Mouse (Mus musculus) hindbrain, embryonic 12.5 days (tissue): ENCODE measurements at regions not wholly inside any gene's neighbourhood (a gene's known extent, or its start where the extent isn't known, plus 50 kb on each side); places are given as distances from the start of the nearest gene placed in this dataset.

ENCODE experiments used
- ATAC-seq: fragments of 200-750 bp; cut with Nextera tagmentation; 2 replicates; pipeline ENCODE4 v1.8.0; 2017; ENCODE audit warnings: moderate TSS enrichment; ENCODE audit not compliant: low FRiP score
- H3K27ac ChIP-seq: fragments of 300-500 bp; sonication (generic); 2 replicates; pipeline ENCODE4 v1.5.1; 2016; ENCODE audit warnings: mild to moderate bottlenecking
- H3K27me3 ChIP-seq: fragments of 300-500 bp; sonication (generic); 2 replicates; pipeline ENCODE4 v1.6.1; 2016; ENCODE audit warnings: mild to moderate bottlenecking
- H3K36me3 ChIP-seq: fragments of 300-500 bp; sonication (generic); 2 replicates; pipeline ENCODE4 v1.6.1; 2016; ENCODE audit warnings: mild to moderate bottlenecking
- H3K4me1 ChIP-seq: fragments of 300-500 bp; sonication (generic); 2 replicates; pipeline ENCODE4 v1.6.1; 2016
- H3K4me2 ChIP-seq: fragments of 300-500 bp; sonication (generic); replicated peaks from 2 replicates; pipeline ENCODE4 v1.6.1; 2016; ENCODE audit warnings: mild to moderate bottlenecking
- H3K4me3 ChIP-seq: fragments of 300-500 bp; sonication (generic); 2 replicates; pipeline ENCODE4 v1.5.1; 2016; ENCODE audit warnings: mild to moderate bottlenecking
- H3K9ac ChIP-seq: fragments of 300-500 bp; sonication (generic); 2 replicates; pipeline ENCODE4 v1.6.1; 2016; ENCODE audit warnings: mild to moderate bottlenecking, moderate library complexity
- H3K9me3 ChIP-seq: fragments of 300-500 bp; sonication (generic); replicated peaks from 2 replicates; pipeline ENCODE4 v1.6.1; 2016; ENCODE audit warnings: mild to moderate bottlenecking
- WGBS: fragments of 180-500 bp; shearing (Covaris S2); methylation state at CpG from one replicate; pipeline ENCODE4 v1.1.7; 2016; 5-methylcytosine and 5-hydroxymethylcytosine counted together

DNA sequence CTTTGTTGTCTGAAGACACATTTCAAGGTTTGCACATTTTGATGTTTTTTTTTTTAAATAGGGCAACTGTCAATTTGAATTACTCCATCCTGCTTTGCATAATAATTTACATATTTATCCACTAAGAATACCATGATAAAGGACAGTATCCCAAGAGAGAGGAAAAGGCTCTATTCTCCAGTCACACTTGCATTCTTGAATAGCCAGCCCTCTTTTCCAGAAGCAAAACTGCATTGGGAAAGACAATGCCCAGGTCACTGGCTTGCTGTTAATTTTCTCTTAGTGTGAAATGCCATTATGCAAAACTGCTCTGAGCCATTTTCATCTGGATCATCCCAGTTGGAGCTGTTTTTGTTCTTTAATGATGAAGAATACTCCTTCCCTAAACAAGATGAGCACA is 234.7 kb downstream of the Rnd3 start:
- H3K27ac ChIP-seq: peak overlapping the region; percentile 49
- no peak overlapping the region for H3K4me3 ChIP-seq
- H3K36me3 ChIP-seq: no peaks in the 10 kb centered on the region
- no peaks in the 10 kb centered on the region for H3K27me3 ChIP-seq
- ATAC-seq: no peak
- peaks cover 23% of the 10 kb centered on the region for H3K4me1 ChIP-seq
- no peak overlapping the region for H3K4me2 ChIP-seq
- H3K9ac ChIP-seq: no peak overlapping the region
- no peaks in the 10 kb centered on the region for H3K9me3 ChIP-seq

- 82% methylated on average over 3 of the region's 3 CpGs for WGBS
- no peaks in the 10 kb centered on the region for H3K27me3 ChIP-seq
- no peaks in the 10 kb centered on the region for H3K36me3 ChIP-seq
- H3K9me3 ChIP-seq: no peaks in the 10 kb centered on the region
- H3K4me3 ChIP-seq: no peak overlapping the region
- no peak overlapping the region for H3K4me2 ChIP-seq
- no peak overlapping the region for H3K27ac ChIP-seq
- H3K9ac ChIP-seq: no peak overlapping the region
- ATAC-seq: no peak
- H3K4me1 ChIP-seq: peaks cover 5% of the 10 kb centered on the region
Measured at GRCm38 (mm10) chr2:50908762-50909161, 240.1 kb downstream of the Rnd3 start.

DNA sequence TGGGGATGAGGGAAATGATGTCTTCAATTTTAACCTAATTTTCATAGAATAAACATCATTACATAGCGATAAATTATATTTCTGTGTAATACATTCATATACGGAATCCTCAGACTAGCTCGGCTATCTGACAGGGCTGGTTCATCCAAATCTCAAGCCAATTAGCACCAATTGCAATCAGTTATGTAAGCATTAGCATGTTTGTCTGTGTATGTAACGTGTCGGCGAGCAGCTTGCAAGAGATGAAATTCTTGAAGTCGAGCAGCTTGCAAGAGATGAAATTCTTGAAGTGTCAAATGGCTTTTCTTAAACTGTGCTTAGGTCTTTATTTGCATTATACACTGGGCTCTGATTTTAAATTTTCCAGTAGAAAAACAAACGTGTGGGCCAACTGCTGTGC is 246.2 kb downstream of the Rnd3 start:
- H3K4me2 ChIP-seq: no peak overlapping the region
- no peak overlapping the region for H3K27ac ChIP-seq

DNA sequence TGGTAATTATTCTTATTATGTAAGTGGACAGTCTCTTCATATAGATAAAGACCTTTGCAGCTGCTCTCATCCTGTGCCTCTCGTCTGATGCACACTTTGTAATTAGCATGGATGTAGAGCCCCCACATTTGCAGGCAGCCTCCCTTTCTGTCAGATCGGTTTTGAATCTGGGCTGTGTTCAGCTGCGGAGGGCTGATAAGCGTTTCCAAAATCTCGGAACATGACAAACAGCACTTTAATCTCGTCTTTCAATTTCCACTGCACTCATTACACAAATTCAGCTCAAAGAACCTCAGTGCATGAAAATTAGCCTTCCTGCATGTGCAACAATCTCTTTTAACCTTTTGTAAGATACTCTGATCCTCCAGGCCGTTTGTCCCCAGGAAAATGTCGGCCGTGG is 246.7 kb downstream of the Rnd3 start:
- Histone ChIP-seq H3K4me2 (no peak overlapping the region), H3K9me3 (no peaks in the 10 kb centered on the region), H3K27me3 (no peaks in the 10 kb centered on the region), H3K27ac (no peak overlapping the region), H3K4me3 (no peak overlapping the region), H3K4me1 (peaks cover 16% of the 10 kb centered on the region), H3K36me3 (no peaks in the 10 kb centered on the region), H3K9ac (no peak overlapping the region)
- peak; percentile 60; the same call in 1 of the 2 replicates for ATAC-seq
- WGBS: 49% methylated on average over 9 of the region's 9 CpGs

More for the DNA sequence above, 246.2 kb downstream of the Rnd3 start:
- Histone ChIP-seq H3K4me3 (no peak overlapping the region), H3K9me3 (no peaks in the 10 kb centered on the region), H3K9ac (no peak overlapping the region), H3K36me3 (no peaks in the 10 kb centered on the region), H3K4me1 (peaks cover 16% of the 10 kb centered on the region), H3K27me3 (no peaks in the 10 kb centered on the region)
- ATAC-seq: 0 out of 2 replicates have a peak, but pooled peaks have one; percentile 38
- 53% methylated on average over 8 of the region's 8 CpGs for WGBS

DNA sequence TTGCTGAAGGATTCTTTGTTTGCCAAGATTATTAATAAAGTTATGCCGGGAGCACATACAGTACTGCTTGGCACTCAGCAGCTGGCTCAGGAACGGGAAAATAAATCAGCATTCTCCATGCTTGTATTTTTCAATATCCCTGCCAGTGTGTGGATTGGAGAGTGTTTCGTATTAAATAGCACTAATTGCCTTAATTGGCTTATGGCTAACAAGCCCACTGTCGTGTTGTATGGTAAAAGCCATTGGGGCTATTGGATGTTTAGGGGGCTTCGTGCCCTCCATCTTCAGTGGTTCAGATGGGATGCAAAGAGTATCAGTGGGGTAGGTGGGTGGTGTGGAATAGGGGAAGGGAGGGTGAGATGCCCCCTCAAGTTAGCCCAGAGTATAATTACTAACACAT is 259.9 kb downstream of the Rnd3 start:
- no peak for ATAC-seq
- Histone ChIP-seq H3K36me3 (no peaks in the 10 kb centered on the region), H3K27ac (no peak overlapping the region), H3K27me3 (no peaks in the 10 kb centered on the region), H3K9ac (no peak overlapping the region), H3K4me1 (0 out of 2 replicates have a peak, but pooled peaks cover 5% of the 10 kb centered on the region), H3K9me3 (no peaks in the 10 kb centered on the region), H3K4me2 (no peak overlapping the region), H3K4me3 (no peak overlapping the region)
- WGBS: 66% methylated on average over 5 of the region's 5 CpGs

- no peak overlapping the region for H3K9ac ChIP-seq
- H3K27me3 ChIP-seq: no peaks in the 10 kb centered on the region
- no peak overlapping the region for H3K27ac ChIP-seq
- WGBS: 82% methylated on average over 4 of the region's 4 CpGs
- 0 out of 2 replicates have a peak, but pooled peaks cover 5% of the 10 kb centered on the region for H3K4me1 ChIP-seq
- H3K4me3 ChIP-seq: no peak overlapping the region
- no peaks in the 10 kb centered on the region for H3K9me3 ChIP-seq
- no peak for ATAC-seq
- no peak overlapping the region for H3K4me2 ChIP-seq
- H3K36me3 ChIP-seq: no peaks in the 10 kb centered on the region
Measured at GRCm38 (mm10) chr2:50887954-50888353, 261.0 kb downstream of the Rnd3 start.

DNA sequence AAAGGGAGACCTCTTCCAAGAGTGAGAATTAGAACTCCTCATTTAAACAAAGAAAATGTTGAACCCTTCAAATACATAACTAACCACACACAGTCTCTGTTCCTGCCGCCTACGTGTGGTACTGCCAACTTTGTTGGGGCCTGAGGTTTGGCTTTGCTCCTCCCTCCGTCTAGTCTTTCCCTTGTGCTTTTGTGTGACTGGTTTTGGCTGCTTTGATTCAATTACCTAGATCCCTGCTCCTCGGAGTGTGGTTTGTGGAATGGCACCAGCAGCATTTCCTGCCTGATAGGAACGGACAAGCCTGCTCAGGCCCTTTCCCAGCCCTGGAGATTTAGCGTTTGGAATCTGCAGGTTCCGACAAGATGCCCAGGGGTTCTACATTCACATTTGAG is 263.0 kb downstream of the Rnd3 start:
- ATAC-seq: no peak
- Histone ChIP-seq H3K4me1 (0 out of 2 replicates have a peak, but pooled peaks cover 5% of the 10 kb centered on the region), H3K4me2 (no peak overlapping the region), H3K27me3 (no peaks in the 10 kb centered on the region), H3K27ac (no peak overlapping the region), H3K9me3 (no peaks in the 10 kb centered on the region), H3K9ac (no peak overlapping the region), H3K36me3 (no peaks in the 10 kb centered on the region), H3K4me3 (no peak overlapping the region)
- WGBS: 39% methylated on average over 7 of the region's 7 CpGs

DNA sequence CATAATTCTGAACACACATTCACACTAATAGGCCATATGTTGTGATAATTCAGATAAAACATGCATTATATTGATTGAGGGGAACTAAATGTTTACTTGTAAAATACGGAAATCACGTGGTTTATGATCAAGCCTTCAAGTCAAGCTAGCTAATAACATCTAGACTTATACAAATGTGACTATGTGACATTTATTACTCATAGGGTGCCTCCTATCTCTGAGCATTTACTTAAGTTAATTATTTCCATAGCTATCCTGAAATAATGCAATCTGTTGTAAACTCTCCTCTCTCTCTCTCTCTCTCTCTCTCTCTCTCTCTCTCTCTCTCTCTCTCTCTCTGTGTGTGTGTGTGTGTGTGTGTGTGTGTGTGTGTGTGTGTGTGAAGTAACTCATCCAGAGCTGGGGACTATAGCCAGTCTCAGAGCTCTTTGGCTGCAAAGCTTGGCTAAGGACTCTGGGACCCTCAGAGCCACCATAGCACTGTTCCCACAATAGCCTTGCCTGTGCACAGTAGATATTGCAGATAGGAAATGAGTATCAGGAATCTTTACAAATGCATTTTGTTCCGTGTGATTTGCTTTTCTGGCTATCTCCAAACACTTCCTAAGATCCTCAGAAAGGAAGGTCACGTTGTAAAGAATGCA is 263.5 kb downstream of the Rnd3 start:
- Histone ChIP-seq H3K27ac (no peak overlapping the region), H3K4me1 (0 out of 2 replicates have a peak, but pooled peaks cover 5% of the 10 kb centered on the region), H3K9me3 (no peaks in the 10 kb centered on the region), H3K4me3 (no peak overlapping the region), H3K27me3 (no peaks in the 10 kb centered on the region), H3K36me3 (no peaks in the 10 kb centered on the region), H3K9ac (no peak overlapping the region), H3K4me2 (no peak overlapping the region)
- no peak for ATAC-seq
- 84% methylated on average over 4 of the region's 4 CpGs for WGBS

GRCm38 (mm10) chr2:50881514-50882038 is 267.3 kb downstream of the Rnd3 start:
- ATAC-seq: no peak
- Histone ChIP-seq H3K9ac (no peak overlapping the region), H3K4me1 (0 out of 2 replicates have a peak, but pooled peaks cover 5% of the 10 kb centered on the region), H3K27ac (no peak overlapping the region), H3K4me3 (no peak overlapping the region), H3K36me3 (no peaks in the 10 kb centered on the region), H3K9me3 (no peaks in the 10 kb centered on the region), H3K4me2 (no peak overlapping the region), H3K27me3 (no peaks in the 10 kb centered on the region)
- 80% methylated on average over 4 of the region's 4 CpGs for WGBS

GRCm38 (mm10) chr2:50880806-50881205 is 268.1 kb downstream of the Rnd3 start:
- no peaks in the 10 kb centered on the region for H3K27me3 ChIP-seq
- ATAC-seq: no peak
- no peak overlapping the region for H3K4me3 ChIP-seq
- WGBS: 80% methylated on average over 4 of the region's 4 CpGs
- no peak overlapping the region for H3K27ac ChIP-seq
- no peaks in the 10 kb centered on the region for H3K36me3 ChIP-seq
- no peak overlapping the region for H3K9ac ChIP-seq
- 0 out of 2 replicates have a peak, but pooled peaks cover under 1% of the 10 kb centered on the region for H3K4me1 ChIP-seq
- H3K4me2 ChIP-seq: no peak overlapping the region
- no peaks in the 10 kb centered on the region for H3K9me3 ChIP-seq

- no peaks in the 10 kb centered on the region for H3K27me3 ChIP-seq
- H3K4me3 ChIP-seq: no peak overlapping the region
- no peak overlapping the region for H3K27ac ChIP-seq
- H3K9me3 ChIP-seq: no peaks in the 10 kb centered on the region
- 85% methylated on average over 17 of the region's 17 CpGs for WGBS
- H3K4me1 ChIP-seq: no peaks in the 10 kb centered on the region
- no peak overlapping the region for H3K4me2 ChIP-seq
- H3K36me3 ChIP-seq: no peaks in the 10 kb centered on the region
- no peak overlapping the region for H3K9ac ChIP-seq
- ATAC-seq: no peak
Measured at GRCm38 (mm10) chr2:50877716-50878115, 271.2 kb downstream of the Rnd3 start.

GRCm38 (mm10) chr2:50875072-50875471 is 273.8 kb downstream of the Rnd3 start:
- no peaks in the 10 kb centered on the region for H3K9me3 ChIP-seq
- no peaks in the 10 kb centered on the region for H3K27me3 ChIP-seq
- H3K27ac ChIP-seq: no peak overlapping the region
- no peak for ATAC-seq
- H3K9ac ChIP-seq: no peak overlapping the region
- no peak overlapping the region for H3K4me3 ChIP-seq
- WGBS: 96% methylated on average over 6 of the region's 6 CpGs
- no peaks in the 10 kb centered on the region for H3K36me3 ChIP-seq
- H3K4me1 ChIP-seq: peaks cover 3% of the 10 kb centered on the region; the same call in 1 of the 2 replicates
- no peak overlapping the region for H3K4me2 ChIP-seq
